Mouse (Mus musculus) retina, embryonic 14.5 days (tissue): ENCODE data around the gene Fgfr2.
A peak's percentile ranks its signal among the peaks of the same experiment; 100 is the strongest.
"Not testable (repeated sequence)": the region's sequence is repeated elsewhere in the genome, so short reads cannot be mapped to it uniquely, and the experiment has no call there.

Source experiments
- DNase-seq: peaks from one replicate; pipeline ENCODE4 v3.0.0-alpha.2; 2015; ENCODE audit warnings: low spot score

Fgfr2 gene

DNA sequence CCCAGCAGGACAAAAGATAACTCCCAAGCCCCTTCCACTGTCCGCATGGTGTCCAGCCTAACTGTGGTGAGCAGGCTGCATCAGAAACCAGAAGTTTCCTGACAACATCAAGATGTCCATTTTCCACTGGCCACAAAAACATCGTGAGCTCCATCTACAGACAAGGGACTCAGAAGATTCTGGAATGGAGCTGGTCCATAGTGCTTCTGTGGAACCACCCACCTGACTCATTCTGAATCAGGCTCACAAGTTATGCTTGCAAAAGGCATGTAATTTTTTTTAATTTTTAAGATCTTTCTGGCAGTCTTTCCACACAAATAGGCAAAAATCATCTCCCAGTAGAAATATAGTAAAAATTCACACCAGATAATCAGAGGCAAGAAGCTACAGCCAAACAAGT, 2935.0 kb downstream of the Fgfr2 start:
- DNase-seq: no peak

- no peak for DNase-seq
These were observed 2938.3 kb downstream of the Fgfr2 start for GRCm38 (mm10) chr7:130184864-130185263.

- DNase-seq: no peak
These were observed 2939.2 kb downstream of the Fgfr2 start for GRCm38 (mm10) chr7:130183960-130184359.

- DNase-seq: peak; percentile 24
These were observed 2940.6 kb downstream of the Fgfr2 start for GRCm38 (mm10) chr7:130182551-130182950.

DNA sequence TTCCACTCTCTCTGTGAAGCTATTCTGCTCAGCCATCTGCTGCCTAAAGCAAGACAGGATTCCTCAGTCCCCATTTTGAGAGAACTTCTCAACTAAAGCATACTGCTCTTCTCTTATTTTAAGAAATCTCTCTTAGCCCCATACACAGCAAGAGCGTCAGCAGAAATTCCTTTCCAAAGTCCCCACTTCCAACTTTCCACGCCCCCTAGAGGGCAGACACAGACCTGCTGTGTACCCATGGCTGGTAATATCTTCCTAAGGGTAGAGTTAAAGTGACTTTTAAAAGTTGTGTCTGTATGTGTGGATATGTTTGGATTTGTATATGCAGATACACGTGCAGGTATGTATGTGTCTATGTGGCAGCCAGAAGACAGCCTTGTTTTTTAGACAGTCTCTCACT, 2944.2 kb downstream of the Fgfr2 start:
- peak; percentile 19 for DNase-seq

- DNase-seq: no peak
These were observed 2946.1 kb downstream of the Fgfr2 start for GRCm38 (mm10) chr7:130177009-130177408.

DNA sequence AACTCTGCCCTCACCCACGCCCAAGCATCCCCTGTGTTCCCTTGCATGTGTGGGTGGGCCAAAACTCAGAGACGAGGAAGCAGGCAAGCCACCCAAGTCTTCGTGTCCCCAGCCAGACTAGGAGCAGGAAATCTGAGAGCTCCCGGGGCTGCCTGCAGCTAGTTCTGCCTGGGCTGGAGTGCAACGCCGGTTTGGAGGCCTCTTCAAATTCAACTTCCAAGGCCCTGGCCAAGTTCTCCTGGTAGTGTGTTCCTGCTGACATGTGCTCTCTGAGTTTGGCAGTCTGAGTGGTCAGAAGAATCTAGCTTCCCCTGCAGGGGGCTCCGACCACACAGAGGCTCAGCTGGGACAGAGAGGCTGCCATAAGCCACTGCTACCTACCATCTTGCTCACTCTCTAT, 2948.6 kb downstream of the Fgfr2 start:
- DNase-seq: no peak

GRCm38 (mm10) chr7:130173914-130174313, 2949.2 kb downstream of the Fgfr2 start:
- DNase-seq: no peak

DNA sequence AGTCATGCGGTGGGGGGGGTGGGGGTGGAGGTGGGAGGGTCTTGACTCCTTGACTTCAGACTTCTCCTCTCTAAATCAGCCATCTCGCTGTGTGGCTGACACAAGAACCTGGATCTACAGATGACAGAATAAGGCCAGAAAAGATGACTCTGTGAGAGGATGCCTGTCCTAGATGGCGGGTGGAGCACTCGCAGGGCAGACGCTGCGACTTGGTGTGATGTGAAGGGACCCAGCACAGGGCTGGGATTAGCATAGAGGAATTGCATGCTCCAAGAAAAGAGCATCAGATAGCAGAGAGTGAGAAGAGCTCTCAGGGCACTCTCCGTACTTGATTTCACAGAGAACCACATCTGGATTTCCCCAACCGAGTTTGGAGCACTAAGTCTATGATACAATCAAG, 2953.0 kb downstream of the Fgfr2 start:
- DNase-seq: no peak

GRCm38 (mm10) chr7:130168296-130168695, 2954.9 kb downstream of the Fgfr2 start:
- DNase-seq: no peak

GRCm38 (mm10) chr7:130167261-130167660, 2955.9 kb downstream of the Fgfr2 start:
- DNase-seq: no peak

GRCm38 (mm10) chr7:130166190-130166589, 2957.0 kb downstream of the Fgfr2 start:
- no peak for DNase-seq

DNA sequence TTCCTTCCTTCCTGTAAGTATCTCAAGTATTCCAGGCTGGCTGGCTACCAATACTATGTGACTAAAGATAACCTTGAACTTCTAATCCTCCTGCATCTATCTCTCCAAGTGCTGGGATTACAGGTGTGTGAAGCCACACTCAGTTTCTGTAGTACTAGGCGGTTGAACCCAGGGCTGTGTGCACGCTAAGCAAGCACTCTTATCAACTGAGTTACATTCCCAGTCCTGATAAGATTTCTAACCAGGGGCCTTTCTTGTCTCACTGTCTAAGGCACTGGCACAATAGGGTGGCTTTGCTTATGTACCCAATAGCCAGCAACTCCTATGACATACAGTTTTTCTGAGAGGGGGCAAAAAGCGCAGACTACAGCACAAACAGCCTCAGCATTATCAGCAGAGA, 2957.7 kb downstream of the Fgfr2 start:
- DNase-seq: no peak

GRCm38 (mm10) chr7:130162718-130163117, 2960.4 kb downstream of the Fgfr2 start:
- no peak for DNase-seq

GRCm38 (mm10) chr7:130161581-130161980, 2961.6 kb downstream of the Fgfr2 start:
- DNase-seq: no peak

DNA sequence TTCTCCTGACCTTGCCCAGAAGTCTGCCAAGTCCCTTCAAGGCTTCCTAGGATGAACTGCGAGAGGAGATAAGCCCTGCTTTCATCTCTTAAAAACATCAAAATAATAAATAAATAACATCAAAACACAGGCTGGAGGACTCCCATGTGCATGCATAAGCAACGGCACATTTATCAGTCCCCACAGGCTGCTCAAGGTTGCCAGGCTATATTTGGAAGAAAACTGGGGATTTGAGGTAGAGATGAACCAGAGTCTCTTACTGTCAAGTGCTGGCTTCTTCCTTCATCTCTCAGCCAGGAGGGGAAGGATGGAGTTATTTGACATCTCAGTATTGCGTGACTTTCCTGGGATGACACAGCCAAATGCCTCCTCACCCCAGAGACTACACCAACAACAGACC, 2964.3 kb downstream of the Fgfr2 start:
- no peak for DNase-seq

- DNase-seq: no peak
These were observed 2969.7 kb downstream of the Fgfr2 start for GRCm38 (mm10) chr7:130153363-130153969.

- no peak for DNase-seq
These were observed 2974.2 kb downstream of the Fgfr2 start for GRCm38 (mm10) chr7:130148906-130149305.

- no peak for DNase-seq
These were observed 2975.9 kb downstream of the Fgfr2 start for GRCm38 (mm10) chr7:130147230-130147629.

- no peak for DNase-seq
These were observed 2977.9 kb downstream of the Fgfr2 start for GRCm38 (mm10) chr7:130145211-130145610.

DNA sequence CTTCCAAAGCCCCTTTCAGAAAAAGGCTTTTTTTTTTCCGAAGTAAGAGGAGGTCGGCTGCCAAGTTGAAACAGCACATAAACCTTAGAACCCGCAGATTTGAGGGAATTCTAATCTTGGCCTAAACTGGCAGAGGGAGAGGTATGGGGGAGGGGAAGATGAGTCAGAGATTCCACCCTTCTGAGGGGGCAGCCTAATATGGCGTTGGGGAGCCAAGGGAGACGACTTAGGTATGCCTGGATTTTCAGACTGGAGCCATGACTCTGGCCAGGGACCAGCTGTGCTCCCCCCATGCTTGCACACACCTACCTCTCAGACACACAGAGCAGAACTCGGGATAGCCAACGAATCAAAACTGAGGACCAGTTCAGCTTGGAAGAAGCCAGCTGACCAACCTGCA, 2979.8 kb downstream of the Fgfr2 start:
- no peak for DNase-seq

GRCm38 (mm10) chr7:130141088-130141873, 2981.9 kb downstream of the Fgfr2 start:
- no peak for DNase-seq

DNA sequence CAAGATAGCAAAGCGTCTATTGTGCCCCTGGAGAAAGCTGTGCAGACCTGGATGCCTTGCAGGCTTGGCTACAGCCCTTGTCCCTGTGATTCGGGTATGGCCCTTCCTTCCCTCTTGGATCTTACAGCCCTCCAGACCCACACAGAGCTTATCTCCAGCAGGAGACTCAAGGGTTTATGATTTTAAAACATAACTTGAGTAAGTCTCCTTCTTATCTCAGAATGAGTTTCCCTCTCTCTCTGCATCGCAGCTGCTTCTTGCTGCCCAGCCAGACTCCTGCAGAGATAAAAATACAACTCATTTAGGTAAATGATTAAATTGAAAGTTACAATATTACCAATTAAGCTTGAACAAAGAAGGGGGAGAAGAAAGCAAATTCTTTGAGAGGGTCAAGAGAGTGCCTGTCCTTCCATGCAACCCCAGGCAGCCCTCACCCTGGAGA, 2988.2 kb downstream of the Fgfr2 start:
- no peak for DNase-seq

GRCm38 (mm10) chr7:130134428-130134827, 2988.7 kb downstream of the Fgfr2 start:
- not testable (repeated sequence) for DNase-seq
